Mouse (Mus musculus) liver, adult 2 months (tissue): ENCODE measurements at regions not wholly inside any gene's neighbourhood (a gene's known extent, or its start where the extent isn't known, plus 50 kb on each side); places are given as distances from the start of the nearest gene placed in this dataset.

ENCODE experiments used
- DNase-seq: peaks from one replicate; pipeline ENCODE4 v3.0.0-alpha.2; 2011; ENCODE audit warnings: low read depth, low spot score; ENCODE audit errors: extremely low read depth
- H3K27ac ChIP-seq: fragments of 200-500 bp; replicated peaks from 2 replicates; pipeline ENCODE4 v1.5.1; 2012; ENCODE audit warnings: low read depth, mild to moderate bottlenecking, control low read depth, inconsistent platforms, low read length; ENCODE audit not compliant: insufficient read depth
- H3K27me3 ChIP-seq: fragments of 200-500 bp; 2 replicates; pipeline ENCODE4 v1.6.1; 2012; ENCODE audit warnings: mild to moderate bottlenecking, moderate library complexity, low read length, inconsistent platforms; ENCODE audit not compliant: control insufficient read depth, insufficient read depth
- H3K36me3 ChIP-seq: fragments of 200-500 bp; 2 replicates; pipeline ENCODE4 v1.6.1; 2012; ENCODE audit warnings: low read length, inconsistent platforms; ENCODE audit not compliant: control insufficient read depth, insufficient read depth
- H3K4me1 ChIP-seq: fragments of 200-500 bp; 2 replicates; pipeline ENCODE4 v1.6.1; 2011; ENCODE audit warnings: low read length; ENCODE audit not compliant: control insufficient read depth, insufficient read depth
- H3K4me3 ChIP-seq: fragments of 200-500 bp; 2 replicates; pipeline ENCODE4 v1.5.1; 2011; ENCODE audit warnings: low read depth, mild to moderate bottlenecking, control low read depth, low read length, moderate library complexity; ENCODE audit not compliant: insufficient read depth
- H3K79me2 ChIP-seq: fragments of 200-500 bp; 2 replicates; pipeline ENCODE4 v1.6.1; 2012; ENCODE audit warnings: inconsistent platforms, mild to moderate bottlenecking, low read length, moderate library complexity; ENCODE audit not compliant: control insufficient read depth, insufficient read depth
- H3K9ac ChIP-seq: fragments of 200-500 bp; 2 replicates; pipeline ENCODE4 v1.6.1; 2012; ENCODE audit warnings: low read depth, mild to moderate bottlenecking, control low read depth, inconsistent platforms, low read length
- CTCF ChIP-seq: fragments of 200-500 bp; IDR thresholded peaks from 2 replicates; pipeline ENCODE4 v1.5.1; 2011; ENCODE audit warnings: low read depth, low read length, control low read depth
- POLR2A ChIP-seq: fragments of 200-500 bp; IDR thresholded peaks from 2 replicates; pipeline ENCODE4 v1.6.1; 2011; ENCODE audit warnings: low read length, control low read depth; ENCODE audit not compliant: insufficient read depth; ENCODE audit errors: extremely low read depth
- WGBS: fragments of 180-500 bp; shearing (Covaris S2); methylation state at CpG from one replicate; pipeline ENCODE4 v1.1.7; 2018; 5-methylcytosine and 5-hydroxymethylcytosine counted together

GRCm38 (mm10) chr10:71727746-71728145 is 380.2 kb downstream of the Ipmk start:
- H3K36me3 ChIP-seq: no peaks in the 10 kb centered on the region
- DNase-seq: no peak
- H3K27me3 ChIP-seq: no peaks in the 10 kb centered on the region
- WGBS: 57% methylated on average over 4 of the region's 4 CpGs
- H3K27ac ChIP-seq: no peak overlapping the region
- H3K4me1 ChIP-seq: no peaks in the 10 kb centered on the region
- TF ChIP-seq CTCF (no peak), POLR2A (no peak)
- no peaks in the 10 kb centered on the region for H3K79me2 ChIP-seq
- H3K4me3 ChIP-seq: no peak overlapping the region
- H3K9ac ChIP-seq: no peak overlapping the region

- TF ChIP-seq CTCF (no peak), POLR2A (no peak)
- Histone ChIP-seq H3K4me1 (no peaks in the 10 kb centered on the region), H3K4me3 (no peak overlapping the region), H3K27ac (no peak overlapping the region), H3K36me3 (no peaks in the 10 kb centered on the region), H3K79me2 (no peaks in the 10 kb centered on the region), H3K27me3 (no peaks in the 10 kb centered on the region), H3K9ac (no peak overlapping the region)
- DNase-seq: no peak
- WGBS: 86% methylated on average over 3 of the region's 3 CpGs
These were observed 386.3 kb downstream of the Ipmk start for GRCm38 (mm10) chr10:71733821-71734220.

- Histone ChIP-seq H3K36me3 (no peaks in the 10 kb centered on the region), H3K27me3 (no peaks in the 10 kb centered on the region), H3K4me3 (no peak overlapping the region), H3K4me1 (no peaks in the 10 kb centered on the region), H3K9ac (no peak overlapping the region), H3K79me2 (no peaks in the 10 kb centered on the region), H3K27ac (no peak overlapping the region)
- 63% methylated on average over 2 of the region's 2 CpGs for WGBS
- no peak for DNase-seq
- TF ChIP-seq POLR2A (no peak), CTCF (no peak)
These were observed 386.9 kb downstream of the Ipmk start for GRCm38 (mm10) chr10:71734481-71734880.

DNA sequence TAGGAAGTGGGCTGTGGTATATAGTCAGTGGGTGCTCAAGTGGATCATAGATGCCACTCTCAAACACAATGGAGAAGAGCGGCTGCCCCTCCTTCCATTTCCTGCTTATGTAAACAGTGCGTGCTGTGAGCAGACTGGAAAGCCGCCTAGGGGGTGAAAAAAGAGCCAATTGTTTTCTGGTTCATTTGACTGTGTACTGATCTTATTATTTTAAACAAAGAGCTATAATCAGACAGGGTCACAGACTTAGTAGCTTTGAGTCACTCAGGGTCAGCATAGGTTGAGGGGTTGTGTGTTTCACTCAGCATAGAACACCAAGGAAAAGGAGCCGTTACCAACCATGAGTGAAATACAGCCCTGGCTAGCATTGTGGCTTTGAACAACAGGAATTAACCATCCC is 390.7 kb downstream of the Ipmk start:
- H3K4me1 ChIP-seq: no peaks in the 10 kb centered on the region
- no peak for TF ChIP-seq POLR2A
- TF ChIP-seq CTCF: no peak
- no peaks in the 10 kb centered on the region for H3K36me3 ChIP-seq

DNA sequence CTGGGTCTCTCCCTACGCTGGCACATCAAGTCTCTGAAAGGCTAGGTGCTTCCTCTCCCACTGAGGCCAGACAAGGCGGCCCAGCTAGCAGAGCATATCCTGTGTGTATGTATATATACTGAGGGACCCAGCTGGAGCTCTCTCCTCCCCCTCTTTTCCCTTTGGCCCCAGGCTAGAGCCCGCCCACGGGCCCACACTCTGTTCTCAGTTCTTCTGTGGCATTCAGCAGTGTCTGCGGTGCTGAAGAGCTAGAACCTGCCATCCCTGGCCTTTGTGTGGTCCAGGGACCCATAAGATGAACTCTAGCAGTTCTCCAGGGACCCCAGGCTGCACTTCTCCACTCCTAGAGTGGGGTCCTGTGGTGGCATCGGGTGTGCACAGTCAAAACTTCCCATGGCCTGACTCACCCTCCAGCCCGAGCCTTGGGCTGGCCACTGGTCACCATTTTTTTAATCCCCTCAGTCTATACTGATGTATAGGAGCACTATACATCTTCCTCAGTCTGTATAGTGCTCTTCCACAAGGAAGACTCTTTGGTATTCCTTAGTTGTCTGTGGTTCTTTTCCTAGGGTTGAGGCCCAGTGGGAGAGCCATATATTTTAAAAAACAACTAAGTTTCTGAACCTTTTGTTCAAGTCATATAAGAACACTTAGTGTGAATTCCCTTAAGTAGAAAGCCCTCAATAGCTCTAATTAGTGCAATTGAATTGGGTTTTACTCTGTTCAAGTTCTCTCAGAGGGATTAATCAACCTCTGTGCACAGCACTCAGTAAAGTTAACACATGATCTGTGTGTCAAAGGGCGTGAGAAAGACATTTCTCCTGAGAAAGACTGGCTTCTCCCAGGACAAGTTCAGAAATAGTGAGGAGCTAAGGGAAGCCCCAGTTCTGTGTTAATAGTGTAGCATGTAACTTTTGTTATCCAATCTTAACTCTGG is 401.3 kb downstream of the Ipmk start:
- Histone ChIP-seq H3K4me3 (no peak overlapping the region), H3K27me3 (no peaks in the 10 kb centered on the region), H3K27ac (no peak overlapping the region), H3K36me3 (no peaks in the 10 kb centered on the region), H3K9ac (no peak overlapping the region), H3K79me2 (no peaks in the 10 kb centered on the region), H3K4me1 (no peaks in the 10 kb centered on the region)
- no peak for DNase-seq
- WGBS: 79% methylated on average over 8 of the region's 8 CpGs
- TF ChIP-seq CTCF (no peak), POLR2A (no peak)

More for the DNA sequence above, 390.7 kb downstream of the Ipmk start:
- DNase-seq: no peak
- Histone ChIP-seq H3K79me2 (no peaks in the 10 kb centered on the region), H3K27ac (no peak overlapping the region), H3K4me3 (no peak overlapping the region), H3K27me3 (no peaks in the 10 kb centered on the region), H3K9ac (no peak overlapping the region)
- 26% methylated on average over 4 of the region's 4 CpGs for WGBS

DNA sequence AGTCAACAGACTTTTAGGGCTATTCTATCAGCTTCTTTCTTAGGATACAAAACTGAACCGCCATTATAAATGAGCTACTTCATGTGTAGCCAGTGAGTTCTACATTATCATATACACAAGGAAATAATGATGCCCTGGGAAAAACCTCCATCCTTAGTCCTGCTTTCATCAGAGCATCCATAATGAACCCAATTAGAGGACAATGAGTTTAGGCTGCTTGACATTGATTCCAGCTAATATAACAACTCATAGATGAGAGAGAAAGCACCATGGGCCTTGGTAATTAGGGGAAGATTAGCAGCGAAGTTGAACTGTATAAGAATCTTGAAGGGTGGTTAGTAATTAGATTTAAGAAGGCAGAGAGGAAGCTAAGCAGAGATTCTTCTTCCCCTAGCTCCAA is 405.7 kb downstream of the Ipmk start:
- no peaks in the 10 kb centered on the region for H3K27me3 ChIP-seq
- no peaks in the 10 kb centered on the region for H3K4me1 ChIP-seq
- no peak overlapping the region for H3K4me3 ChIP-seq
- H3K9ac ChIP-seq: no peak overlapping the region
- TF ChIP-seq CTCF (no peak), POLR2A (no peak)
- H3K27ac ChIP-seq: no peak overlapping the region
- no peak for DNase-seq
- H3K79me2 ChIP-seq: no peaks in the 10 kb centered on the region
- 69% methylated on average over 2 of the region's 2 CpGs for WGBS
- no peaks in the 10 kb centered on the region for H3K36me3 ChIP-seq
